Mouse (Mus musculus): ENCODE results near the gene Kansl1l. TPM values are rescaled to one million over a fixed set of nuclear protein-coding genes. Genes with fewer than 3 reads are reported as not detected.

Gene Kansl1l
- total RNA-seq (2014; rRNA removed) = 18.5 and 18.9 TPM in 2 replicates
- polyA plus RNA-seq (2012; rRNA removed) = 1.6 TPM in 2 replicates

GRCm38 (mm10) chr1:66817453-66817839, at the start of gene Kansl1l:
TSS of gene Kansl1l (minus strand) at chr1:66817562.
- TF ChIP-seq CTCF (IDR thresholded peaks at IDR 0.05; ENCODE audit: low read depth, low read length) = no peak
- peak; percentile 80 for TF ChIP-seq POLR2A (IDR thresholded peaks at IDR 0.05; ENCODE audit: extremely low read depth, insufficient read depth, low read length)
- Histone ChIP-seq H3K79me2 (ENCODE audit: control insufficient read depth, insufficient read depth, low read length) (peaks cover 5% of the 10 kb centered on the region; the same call in 1 of the 2 replicates), H3K27ac (replicated peaks; ENCODE audit: insufficient read depth, low read depth, low read length) (peak within 1 kb of the TSS; percentile 98), H3K9ac (ENCODE audit: low read depth, low read length) (peak within 1 kb of the TSS; percentile 99), H3K27me3 (ENCODE audit: control insufficient read depth, insufficient read depth, low read length) (no peaks in the 10 kb centered on the region), H3K4me1 (ENCODE audit: control insufficient read depth, insufficient read depth, low read length) (peaks cover 8% of the 10 kb centered on the region), H3K4me3 (ENCODE audit: insufficient read depth, low read depth, low read length) (peak within 1 kb of the TSS; percentile 94), H3K36me3 (ENCODE audit: control insufficient read depth, insufficient read depth, low read length) (no peaks in the 10 kb centered on the region)
- DNase-seq (ENCODE audit: extremely low read depth, low read depth, low spot score) = peak; percentile 61
- 1% methylated on average over 47 of the region's 56 CpGs for WGBS

- Histone ChIP-seq H3K27ac (replicated peaks; ENCODE audit: insufficient read depth, low read depth, low read length) (no peak overlapping the region), H3K4me1 (ENCODE audit: control insufficient read depth, insufficient read depth, low read length) (peaks cover 9% of the 10 kb centered on the region), H3K27me3 (ENCODE audit: control insufficient read depth, insufficient read depth, low read length) (no peaks in the 10 kb centered on the region), H3K36me3 (ENCODE audit: control insufficient read depth, insufficient read depth, low read length) (no peaks in the 10 kb centered on the region), H3K4me3 (ENCODE audit: insufficient read depth, low read depth, low read length) (no peak overlapping the region), H3K9ac (ENCODE audit: low read depth, low read length) (no peak overlapping the region), H3K79me2 (ENCODE audit: control insufficient read depth, insufficient read depth, low read length) (peaks cover 5% of the 10 kb centered on the region; the same call in 1 of the 2 replicates)
- no peak for DNase-seq (ENCODE audit: extremely low read depth, low read depth, low spot score)
- no peak for TF ChIP-seq CTCF (IDR thresholded peaks at IDR 0.05; ENCODE audit: low read depth, low read length)
- TF ChIP-seq POLR2A (IDR thresholded peaks at IDR 0.05; ENCODE audit: extremely low read depth, insufficient read depth, low read length) = no peak
- 89% methylated on average over 4 of the region's 4 CpGs for WGBS
Observed at GRCm38 (mm10) chr1:66865633-66866032, 48.3 kb upstream of the Kansl1l start.

GRCm38 (mm10) chr1:66863741-66864495, 46.6 kb upstream of the Kansl1l start:
- H3K9ac ChIP-seq (ENCODE audit: low read depth, low read length) = no peak overlapping the region

GRCm38 (mm10) chr1:66862712-66863511, 45.5 kb upstream of the Kansl1l start, which contains the start of gene Acadl:
TSS of gene Acadl (minus strand) at chr1:66863277.
- Histone ChIP-seq H3K79me2 (ENCODE audit: control insufficient read depth, insufficient read depth, low read length) (peaks cover 14% of the 10 kb centered on the region; the same call in 1 of the 2 replicates), H3K36me3 (ENCODE audit: control insufficient read depth, insufficient read depth, low read length) (peaks cover 6% of the 10 kb centered on the region; the same call in 1 of the 2 replicates), H3K27me3 (ENCODE audit: control insufficient read depth, insufficient read depth, low read length) (no peaks in the 10 kb centered on the region), H3K4me1 (ENCODE audit: control insufficient read depth, insufficient read depth, low read length) (peaks cover 9% of the 10 kb centered on the region), H3K4me3 (ENCODE audit: insufficient read depth, low read depth, low read length) (peak within 1 kb of the TSS; percentile 96), H3K9ac (ENCODE audit: low read depth, low read length) (peak within 1 kb of the TSS; percentile 99), H3K27ac (replicated peaks; ENCODE audit: insufficient read depth, low read depth, low read length) (peak within 1 kb of the TSS; percentile 99)
- WGBS = under 1% methylated on average over 81 of the region's 85 CpGs
- TF ChIP-seq CTCF (IDR thresholded peaks at IDR 0.05; ENCODE audit: low read depth, low read length) (no peak), POLR2A (IDR thresholded peaks at IDR 0.05; ENCODE audit: extremely low read depth, insufficient read depth, low read length) (peak; percentile 76)
- peak; percentile 95 for DNase-seq (ENCODE audit: extremely low read depth, low read depth, low spot score)

More at GRCm38 (mm10) chr1:66863741-66864495, 46.6 kb upstream of the Kansl1l start:
- Histone ChIP-seq H3K27me3 (ENCODE audit: control insufficient read depth, insufficient read depth, low read length) (no peaks in the 10 kb centered on the region), H3K4me3 (ENCODE audit: insufficient read depth, low read depth, low read length) (peak overlapping the region; percentile 96), H3K36me3 (ENCODE audit: control insufficient read depth, insufficient read depth, low read length) (peaks cover 3% of the 10 kb centered on the region; the same call in 1 of the 2 replicates), H3K4me1 (ENCODE audit: control insufficient read depth, insufficient read depth, low read length) (peaks cover 9% of the 10 kb centered on the region), H3K79me2 (ENCODE audit: control insufficient read depth, insufficient read depth, low read length) (peaks cover 11% of the 10 kb centered on the region; the same call in 1 of the 2 replicates), H3K27ac (replicated peaks; ENCODE audit: insufficient read depth, low read depth, low read length) (no peak overlapping the region)
- peak; percentile 57 for DNase-seq (ENCODE audit: extremely low read depth, low read depth, low spot score)
- WGBS = under 1% methylated on average over 9 of the region's 9 CpGs
- no peak for TF ChIP-seq CTCF (IDR thresholded peaks at IDR 0.05; ENCODE audit: low read depth, low read length)
- TF ChIP-seq POLR2A (IDR thresholded peaks at IDR 0.05; ENCODE audit: extremely low read depth, insufficient read depth, low read length) = no peak

GRCm38 (mm10) chr1:66861764-66862672, 44.7 kb upstream of the Kansl1l start:
- Histone ChIP-seq H3K27ac (replicated peaks; ENCODE audit: insufficient read depth, low read depth, low read length) (peak overlapping the region; percentile 86), H3K4me3 (ENCODE audit: insufficient read depth, low read depth, low read length) (peak overlapping the region; percentile 96), H3K9ac (ENCODE audit: low read depth, low read length) (peak overlapping the region; percentile 20; the same call in 1 of the 2 replicates), H3K36me3 (ENCODE audit: control insufficient read depth, insufficient read depth, low read length) (peaks cover 13% of the 10 kb centered on the region; the same call in 1 of the 2 replicates), H3K27me3 (ENCODE audit: control insufficient read depth, insufficient read depth, low read length) (no peaks in the 10 kb centered on the region), H3K4me1 (ENCODE audit: control insufficient read depth, insufficient read depth, low read length) (peaks cover 9% of the 10 kb centered on the region), H3K79me2 (ENCODE audit: control insufficient read depth, insufficient read depth, low read length) (peaks cover 18% of the 10 kb centered on the region; the same call in 1 of the 2 replicates)
- TF ChIP-seq POLR2A (IDR thresholded peaks at IDR 0.05; ENCODE audit: extremely low read depth, insufficient read depth, low read length) (no peak), CTCF (IDR thresholded peaks at IDR 0.05; ENCODE audit: low read depth, low read length) (no peak)
- 5% methylated on average over 14 of the region's 14 CpGs for WGBS
- peak; percentile 78 for DNase-seq (ENCODE audit: extremely low read depth, low read depth, low spot score)
